Mouse (Mus musculus) neural tube, embryonic 13.5 days (tissue): ENCODE measurements around the gene Mast4. TPM values are rescaled to one million over a fixed set of nuclear protein-coding genes. Genes with fewer than 3 reads are reported as not detected.

ENCODE experiments used
- ATAC-seq: fragments of 200-750 bp; cut with Nextera tagmentation; 2 replicates; pipeline ENCODE4 v1.8.0; 2017; ENCODE audit warnings: low read depth, mild to moderate bottlenecking, moderate TSS enrichment, moderate library complexity
- H3K27ac ChIP-seq: fragments of 300-500 bp; sonication (generic); replicated peaks from 2 replicates; pipeline ENCODE4 v1.5.1; 2015; ENCODE audit warnings: moderate library complexity, mild to moderate bottlenecking, inconsistent platforms
- H3K27me3 ChIP-seq: fragments of 300-500 bp; sonication (generic); 2 replicates; pipeline ENCODE4 v1.6.1; 2015; ENCODE audit warnings: mild to moderate bottlenecking, inconsistent platforms
- H3K36me3 ChIP-seq: fragments of 300-500 bp; sonication (generic); 2 replicates; pipeline ENCODE4 v1.6.1; 2015; ENCODE audit warnings: mild to moderate bottlenecking, inconsistent platforms
- H3K4me1 ChIP-seq: fragments of 300-500 bp; sonication (generic); replicated peaks from 2 replicates; pipeline ENCODE4 v1.6.1; 2015; ENCODE audit warnings: inconsistent platforms
- H3K4me2 ChIP-seq: fragments of 300-500 bp; sonication (generic); 2 replicates; pipeline ENCODE4 v1.6.1; 2015; ENCODE audit warnings: inconsistent platforms, mild to moderate bottlenecking, moderate library complexity
- H3K4me3 ChIP-seq: fragments of 300-500 bp; sonication (generic); 2 replicates; pipeline ENCODE4 v1.5.1; 2015; ENCODE audit warnings: mild to moderate bottlenecking, inconsistent platforms
- H3K9ac ChIP-seq: fragments of 300-500 bp; sonication (generic); 2 replicates; pipeline ENCODE4 v1.6.1; 2015; ENCODE audit warnings: moderate library complexity, mild to moderate bottlenecking, inconsistent platforms
- H3K9me3 ChIP-seq: fragments of 300-500 bp; sonication (generic); 2 replicates; pipeline ENCODE4 v1.6.1; 2016; ENCODE audit warnings: inconsistent platforms
- WGBS: fragments of 180-500 bp; shearing (Covaris S2); methylation state at CpG from one replicate; pipeline ENCODE4 v1.1.7; 2015; 5-methylcytosine and 5-hydroxymethylcytosine counted together
- polyA plus RNA-seq: library from polyadenylated mRNA; unstranded; fragments of >200 nt; fragmentation: Nextera tagmentation; extraction: Ambion mirVana; gene quantifications from 2 replicates; pipeline ENCODE4 v1.2.1, GENCODE M21; 2015

The Mast4 gene
- polyA plus RNA-seq, 1 experiment from 2014 or later = 19.5 TPM

- ATAC-seq = no peak
- Histone ChIP-seq H3K4me2 (no peak overlapping the region), H3K4me3 (no peak overlapping the region), H3K27ac (no peak overlapping the region), H3K4me1 (peaks cover 11% of the 10 kb centered on the region), H3K36me3 (no peaks in the 10 kb centered on the region), H3K9me3 (no peaks in the 10 kb centered on the region), H3K27me3 (no peaks in the 10 kb centered on the region), H3K9ac (no peak overlapping the region)
- 59% methylated on average over 11 of the region's 11 CpGs for WGBS
Measured at GRCm38 (mm10) chr13:102989616-102990015, 344.7 kb downstream of the Mast4 start.

- Histone ChIP-seq H3K9ac (no peak overlapping the region), H3K4me1 (peaks cover 11% of the 10 kb centered on the region), H3K27me3 (no peaks in the 10 kb centered on the region), H3K9me3 (no peaks in the 10 kb centered on the region), H3K4me2 (no peak overlapping the region), H3K36me3 (no peaks in the 10 kb centered on the region), H3K27ac (no peak overlapping the region), H3K4me3 (no peak overlapping the region)
- 94% methylated on average over 4 of the region's 4 CpGs for WGBS
- no peak for ATAC-seq
Measured at GRCm38 (mm10) chr13:102988976-102989375, 345.3 kb downstream of the Mast4 start.

GRCm38 (mm10) chr13:102988251-102988895 is 345.9 kb downstream of the Mast4 start:
- Histone ChIP-seq H3K27me3 (no peaks in the 10 kb centered on the region), H3K9ac (no peak overlapping the region), H3K27ac (no peak overlapping the region), H3K4me3 (no peak overlapping the region), H3K36me3 (no peaks in the 10 kb centered on the region), H3K4me1 (peaks cover 11% of the 10 kb centered on the region), H3K9me3 (no peaks in the 10 kb centered on the region), H3K4me2 (no peak overlapping the region)
- ATAC-seq = no peak
- 85% methylated on average over 11 of the region's 11 CpGs for WGBS

GRCm38 (mm10) chr13:102984550-102984949 is 349.7 kb downstream of the Mast4 start:
- Histone ChIP-seq H3K9ac (no peak overlapping the region), H3K4me2 (no peak overlapping the region), H3K36me3 (no peaks in the 10 kb centered on the region), H3K4me1 (peaks cover 1% of the 10 kb centered on the region; the same call in 1 of the 2 replicates), H3K27ac (no peak overlapping the region), H3K9me3 (no peaks in the 10 kb centered on the region), H3K4me3 (no peak overlapping the region), H3K27me3 (no peaks in the 10 kb centered on the region)
- no peak for ATAC-seq
- WGBS = 99% methylated on average over 4 of the region's 4 CpGs

GRCm38 (mm10) chr13:102973853-102974252 is 360.4 kb downstream of the Mast4 start:
- Histone ChIP-seq H3K4me3 (no peak overlapping the region), H3K27ac (no peak overlapping the region), H3K4me2 (no peak overlapping the region), H3K4me1 (no peaks in the 10 kb centered on the region), H3K36me3 (no peaks in the 10 kb centered on the region), H3K9ac (no peak overlapping the region), H3K27me3 (no peaks in the 10 kb centered on the region), H3K9me3 (no peaks in the 10 kb centered on the region)
- ATAC-seq = no peak
- WGBS = 84% methylated on average over 5 of the region's 5 CpGs

- no peaks in the 10 kb centered on the region for H3K27me3 ChIP-seq
- H3K4me1 ChIP-seq = peaks cover under 1% of the 10 kb centered on the region; the same call in 1 of the 2 replicates
- H3K9me3 ChIP-seq = no peaks in the 10 kb centered on the region
- H3K4me3 ChIP-seq = no peak overlapping the region
- ATAC-seq = no peak
- no peak overlapping the region for H3K9ac ChIP-seq
- WGBS = 93% methylated on average over 6 of the region's 6 CpGs
- no peak overlapping the region for H3K27ac ChIP-seq
- H3K36me3 ChIP-seq = no peaks in the 10 kb centered on the region
- H3K4me2 ChIP-seq = no peak overlapping the region
Measured at GRCm38 (mm10) chr13:102963471-102963870, 370.8 kb downstream of the Mast4 start.

GRCm38 (mm10) chr13:102958273-102959270 is 375.7 kb downstream of the Mast4 start:
- H3K4me1 ChIP-seq = peaks cover 14% of the 10 kb centered on the region
- 53% methylated on average over 19 of the region's 19 CpGs for WGBS
- H3K4me2 ChIP-seq = peak overlapping the region; percentile 59
- H3K27me3 ChIP-seq = no peaks in the 10 kb centered on the region
- ATAC-seq = no peak; the same call in 1 of the 2 replicates
- no peaks in the 10 kb centered on the region for H3K36me3 ChIP-seq
- peak overlapping the region; percentile 34 for H3K4me3 ChIP-seq
- H3K9ac ChIP-seq = peak overlapping the region; percentile 65
- peak overlapping the region; percentile 62; the same call in 1 of the 2 replicates for H3K27ac ChIP-seq
- no peaks in the 10 kb centered on the region for H3K9me3 ChIP-seq

- H3K27me3 ChIP-seq = no peaks in the 10 kb centered on the region
- no peaks in the 10 kb centered on the region for H3K9me3 ChIP-seq
- peak overlapping the region; percentile 34 for H3K4me3 ChIP-seq
- peak overlapping the region; percentile 65 for H3K9ac ChIP-seq
- no peaks in the 10 kb centered on the region for H3K36me3 ChIP-seq
- 2% methylated on average over 15 of the region's 15 CpGs for WGBS
- H3K4me1 ChIP-seq = peaks cover 14% of the 10 kb centered on the region
- ATAC-seq = peak; percentile 86
- peak overlapping the region; percentile 62; the same call in 1 of the 2 replicates for H3K27ac ChIP-seq
- peak overlapping the region; percentile 59 for H3K4me2 ChIP-seq
Measured at GRCm38 (mm10) chr13:102957508-102958272, 376.6 kb downstream of the Mast4 start.

GRCm38 (mm10) chr13:102955506-102955905 is 378.8 kb downstream of the Mast4 start:
- peaks cover 14% of the 10 kb centered on the region for H3K4me1 ChIP-seq
- H3K9ac ChIP-seq = no peak overlapping the region
- 89% methylated on average over 2 of the region's 2 CpGs for WGBS
- H3K4me2 ChIP-seq = no peak overlapping the region
- no peak overlapping the region for H3K4me3 ChIP-seq
- no peak for ATAC-seq
- no peak overlapping the region for H3K27ac ChIP-seq
- no peaks in the 10 kb centered on the region for H3K27me3 ChIP-seq
- no peaks in the 10 kb centered on the region for H3K9me3 ChIP-seq
- H3K36me3 ChIP-seq = no peaks in the 10 kb centered on the region

- no peak overlapping the region for H3K4me2 ChIP-seq
- no peak overlapping the region for H3K4me3 ChIP-seq
- no peaks in the 10 kb centered on the region for H3K36me3 ChIP-seq
- peaks cover 15% of the 10 kb centered on the region; the same call in 1 of the 2 replicates for H3K4me1 ChIP-seq
- no peaks in the 10 kb centered on the region for H3K9me3 ChIP-seq
- no peak overlapping the region for H3K9ac ChIP-seq
- WGBS = 57% methylated on average over 7 of the region's 7 CpGs
- no peaks in the 10 kb centered on the region for H3K27me3 ChIP-seq
- ATAC-seq = no peak
- no peak overlapping the region for H3K27ac ChIP-seq
Measured at GRCm38 (mm10) chr13:102949756-102950155, 384.5 kb downstream of the Mast4 start.

- H3K36me3 ChIP-seq = no peaks in the 10 kb centered on the region
- H3K4me2 ChIP-seq = no peak overlapping the region
- WGBS = 87% methylated on average over 3 of the region's 3 CpGs
- no peak for ATAC-seq
- H3K9me3 ChIP-seq = no peaks in the 10 kb centered on the region
- H3K9ac ChIP-seq = no peak overlapping the region
- H3K27me3 ChIP-seq = no peaks in the 10 kb centered on the region
- H3K4me1 ChIP-seq = peaks cover 15% of the 10 kb centered on the region; the same call in 1 of the 2 replicates
- H3K27ac ChIP-seq = no peak overlapping the region
- H3K4me3 ChIP-seq = no peak overlapping the region
Measured at GRCm38 (mm10) chr13:102948966-102949365, 385.3 kb downstream of the Mast4 start.
